Mouse (Mus musculus) liver, embryonic 13.5 days (tissue): Measurements from ENCODE around the gene Zfhx3. TPM values are rescaled to one million over a fixed set of nuclear protein-coding genes. Genes with fewer than 3 reads are reported as not detected.
"Not testable (repeated sequence)": the region's sequence is repeated elsewhere in the genome, so short reads cannot be mapped to it uniquely, and the experiment has no call there.

Experiments
- ATAC-seq: fragments of 200-750 bp; cut with Nextera tagmentation; 2 replicates; pipeline ENCODE4 v1.8.0; 2017; ENCODE audit warnings: low read depth, mild to moderate bottlenecking, moderate number of reproducible peaks, moderate library complexity
- DNase-seq: peaks from one replicate; pipeline ENCODE4 v3.0.0; 2022
- H3K27ac ChIP-seq: fragments of 300-500 bp; sonication (generic); 2 replicates; pipeline ENCODE4 v1.5.1; 2015; ENCODE audit warnings: moderate library complexity, mild to moderate bottlenecking, inconsistent platforms
- H3K27me3 ChIP-seq: fragments of 300-500 bp; sonication (generic); 2 replicates; pipeline ENCODE4 v1.6.1; 2015; ENCODE audit warnings: mild to moderate bottlenecking, inconsistent platforms
- H3K36me3 ChIP-seq: fragments of 300-500 bp; sonication (generic); 2 replicates; pipeline ENCODE4 v1.6.1; 2015; ENCODE audit warnings: mild to moderate bottlenecking, inconsistent platforms
- H3K4me1 ChIP-seq: fragments of 300-500 bp; sonication (generic); replicated peaks from 2 replicates; pipeline ENCODE4 v1.6.1; 2015; ENCODE audit warnings: inconsistent platforms
- H3K4me2 ChIP-seq: fragments of 300-500 bp; sonication (generic); 2 replicates; pipeline ENCODE4 v1.6.1; 2015; ENCODE audit warnings: inconsistent platforms, mild to moderate bottlenecking, moderate library complexity
- H3K4me3 ChIP-seq: fragments of 300-500 bp; sonication (generic); replicated peaks from 2 replicates; pipeline ENCODE4 v1.5.1; 2015; ENCODE audit warnings: mild to moderate bottlenecking, inconsistent platforms
- H3K9ac ChIP-seq: fragments of 300-500 bp; sonication (generic); 2 replicates; pipeline ENCODE4 v1.6.1; 2015; ENCODE audit warnings: mild to moderate bottlenecking, inconsistent platforms
- H3K9me3 ChIP-seq: fragments of 300-500 bp; sonication (generic); replicated peaks from 2 replicates; pipeline ENCODE4 v1.6.1; 2016; ENCODE audit warnings: inconsistent platforms
- WGBS: fragments of 180-500 bp; shearing (Covaris S2); methylation state at CpG from one replicate; pipeline ENCODE4 v1.1.7; 2015; ENCODE audit not compliant: insufficient replicate concordance; 5-methylcytosine and 5-hydroxymethylcytosine counted together
- polyA plus RNA-seq: library from polyadenylated mRNA; unstranded; fragments of >200 nt; fragmentation: Nextera tagmentation; extraction: Ambion mirVana; gene quantifications from 2 replicates; pipeline ENCODE4 v1.2.1, GENCODE M21; 2015

Zfhx3 gene
- polyA plus RNA-seq, result 1.0 and 1.3 TPM in 2 replicates

DNA sequence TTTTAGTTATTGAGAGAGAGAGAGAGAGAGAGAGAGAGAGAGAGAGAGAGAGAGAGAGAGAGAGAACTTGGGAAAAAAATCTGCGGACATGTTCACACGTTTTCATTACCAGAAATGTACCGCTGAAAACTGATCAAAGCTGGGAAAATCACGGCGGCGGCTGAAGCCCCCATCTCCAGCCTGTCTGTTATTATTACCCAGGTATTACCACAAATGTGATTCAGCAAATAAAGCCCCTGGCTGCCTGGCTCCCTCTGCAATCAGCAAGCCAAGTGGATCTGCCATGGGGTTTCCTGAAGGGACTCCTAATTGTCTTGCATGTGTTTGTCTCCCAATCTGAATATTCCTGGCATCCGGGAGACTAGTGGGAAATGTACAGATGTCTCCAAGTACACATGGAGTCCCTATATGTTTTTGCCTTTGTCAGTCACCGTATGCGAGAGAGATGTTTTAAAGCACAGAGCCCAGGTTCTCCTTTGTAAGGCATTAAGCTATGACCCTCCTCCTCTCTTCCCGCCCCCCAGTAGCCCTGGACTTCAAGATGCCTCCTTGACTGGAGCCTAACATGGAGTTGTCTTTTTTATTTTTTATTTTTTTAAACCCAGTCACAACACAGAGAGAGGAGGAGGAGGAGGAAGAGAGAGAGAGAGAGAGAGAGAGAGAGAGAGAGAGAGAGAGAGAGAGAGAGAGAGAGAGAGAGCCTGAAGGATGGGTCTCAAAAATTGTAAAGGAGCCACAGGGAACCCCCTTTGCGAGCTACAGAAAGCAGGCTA lies at the start of gene Zfhx3:
TSS of gene Zfhx3 (plus strand) at position 723 of the 773 bp plus-strand sequence.
- no peak within 1 kb of the TSS for H3K4me3 ChIP-seq

DNA sequence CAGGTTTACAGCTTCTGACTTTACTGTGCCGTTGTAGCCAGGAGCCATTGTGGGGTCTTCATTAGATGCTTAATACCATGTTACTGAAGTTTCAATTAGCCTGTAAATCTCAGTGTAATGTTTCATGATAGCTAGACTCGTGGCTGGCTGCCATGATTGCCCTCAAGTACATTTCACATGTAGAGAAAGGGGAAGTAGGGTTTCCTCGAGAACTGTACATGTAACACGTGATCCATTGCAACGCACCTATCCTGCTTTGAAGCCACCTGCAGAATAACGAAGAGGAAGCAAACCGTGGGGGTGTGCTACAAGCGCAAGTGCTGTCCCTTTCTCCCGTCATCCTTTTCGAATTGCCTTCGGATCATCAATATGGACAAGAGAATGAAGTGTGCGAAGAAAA lies 23.5 kb upstream of the Zfhx3 start:
- Histone ChIP-seq H3K9me3 (no peaks in the 10 kb centered on the region), H3K4me2 (no peak overlapping the region), H3K4me1 (no peaks in the 10 kb centered on the region), H3K4me3 (no peak overlapping the region), H3K9ac (no peak overlapping the region), H3K27me3 (no peaks in the 10 kb centered on the region), H3K36me3 (no peaks in the 10 kb centered on the region), H3K27ac (no peak overlapping the region)
- DNase-seq (no peak), ATAC-seq (no peak)
- WGBS, result 69% methylated on average over 12 of the region's 12 CpGs

More for the DNA sequence above, at the start of gene Zfhx3:
- ATAC-seq, result no peak
- peaks cover 41% of the 10 kb centered on the region for H3K27me3 ChIP-seq
- H3K36me3 ChIP-seq, result no peaks in the 10 kb centered on the region
- H3K4me1 ChIP-seq, result no peaks in the 10 kb centered on the region
- no peak within 1 kb of the TSS for H3K9ac ChIP-seq
- no peak within 1 kb of the TSS for H3K27ac ChIP-seq
- WGBS, result 31% methylated on average over 11 of the region's 11 CpGs
- no peak within 1 kb of the TSS for H3K4me2 ChIP-seq
- no peaks in the 10 kb centered on the region for H3K9me3 ChIP-seq
- no peak for DNase-seq

DNA sequence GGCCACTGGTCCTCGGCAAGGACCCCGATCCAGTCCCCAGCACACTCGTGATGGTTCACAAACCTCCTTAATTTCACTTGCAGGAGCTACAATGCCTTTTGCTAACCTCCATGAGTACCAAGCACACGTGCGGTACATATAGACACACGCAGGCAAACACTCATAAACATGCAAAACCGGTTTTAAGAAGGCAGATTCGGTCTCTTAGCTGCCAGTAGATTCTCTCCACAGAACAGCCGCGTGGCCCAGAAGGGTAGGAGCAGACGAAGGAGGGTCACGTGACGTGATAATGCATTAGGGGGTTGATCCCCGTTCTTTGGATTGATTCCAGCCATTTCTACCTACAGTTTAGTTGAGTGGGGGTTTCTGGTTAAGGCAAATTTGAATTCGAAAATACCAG lies 16.3 kb upstream of the Zfhx3 start:
- Histone ChIP-seq H3K4me3 (no peak overlapping the region), H3K9ac (no peak overlapping the region), H3K9me3 (no peaks in the 10 kb centered on the region), H3K4me2 (no peak overlapping the region), H3K36me3 (no peaks in the 10 kb centered on the region), H3K27ac (no peak overlapping the region), H3K27me3 (no peaks in the 10 kb centered on the region), H3K4me1 (no peaks in the 10 kb centered on the region)
- ATAC-seq (no peak), DNase-seq (no peak)
- WGBS, result 67% methylated on average over 15 of the region's 15 CpGs

DNA sequence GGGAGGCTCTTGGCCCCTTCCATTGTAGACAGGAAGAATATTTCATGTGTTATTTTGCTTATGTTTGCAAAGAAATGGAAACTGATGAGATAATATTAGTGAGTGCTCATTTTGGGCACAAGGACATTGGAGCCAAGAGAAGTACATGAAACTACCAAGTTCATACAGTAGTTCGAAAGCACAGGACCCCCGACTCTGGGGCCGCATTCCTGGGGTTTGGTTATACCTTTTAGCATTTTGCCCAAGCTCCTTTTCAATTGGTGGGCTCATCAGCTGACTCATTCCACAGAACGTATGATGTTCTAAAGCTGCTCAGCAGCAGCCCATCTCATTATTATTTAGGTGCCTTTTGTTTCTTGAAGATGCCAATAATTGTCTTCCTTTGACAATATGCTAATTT lies 5.7 kb upstream of the Zfhx3 start:
- Histone ChIP-seq H3K36me3 (no peaks in the 10 kb centered on the region), H3K27me3 (no peaks in the 10 kb centered on the region), H3K4me2 (no peak overlapping the region), H3K9ac (no peak overlapping the region), H3K4me3 (no peak overlapping the region), H3K27ac (no peak overlapping the region), H3K9me3 (no peaks in the 10 kb centered on the region), H3K4me1 (no peaks in the 10 kb centered on the region)
- DNase-seq (no peak), ATAC-seq (no peak)
- WGBS, result 66% methylated on average over 4 of the region's 4 CpGs

DNA sequence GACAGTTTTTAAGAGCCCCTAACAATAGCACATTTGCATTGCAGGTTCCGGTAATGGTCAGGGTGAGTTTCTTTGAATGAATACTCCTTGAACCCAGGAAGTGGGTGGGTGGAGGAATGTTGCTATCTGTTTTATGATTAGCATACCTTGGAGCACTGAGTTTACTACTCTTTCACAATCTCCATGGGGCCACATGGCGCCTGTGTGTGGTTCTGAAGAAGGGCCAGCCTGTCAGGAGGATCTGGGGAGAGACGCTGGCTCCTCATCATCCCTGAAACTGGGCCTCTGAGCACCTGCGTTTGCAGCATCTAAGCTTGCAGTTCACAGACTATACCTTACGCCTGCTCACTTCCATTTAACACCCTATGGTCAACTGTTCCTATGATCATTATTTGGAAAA lies 4.2 kb upstream of the Zfhx3 start:
- H3K27ac ChIP-seq, DNase-seq, H3K9ac ChIP-seq, H3K36me3 ChIP-seq, H3K4me2 ChIP-seq, ATAC-seq, H3K4me1 ChIP-seq, H3K4me3 ChIP-seq, H3K9me3 ChIP-seq: not testable (repeated sequence)
- WGBS, result 69% methylated on average over 5 of the region's 5 CpGs
- peaks cover 14% of the 10 kb centered on the region for H3K27me3 ChIP-seq

DNA sequence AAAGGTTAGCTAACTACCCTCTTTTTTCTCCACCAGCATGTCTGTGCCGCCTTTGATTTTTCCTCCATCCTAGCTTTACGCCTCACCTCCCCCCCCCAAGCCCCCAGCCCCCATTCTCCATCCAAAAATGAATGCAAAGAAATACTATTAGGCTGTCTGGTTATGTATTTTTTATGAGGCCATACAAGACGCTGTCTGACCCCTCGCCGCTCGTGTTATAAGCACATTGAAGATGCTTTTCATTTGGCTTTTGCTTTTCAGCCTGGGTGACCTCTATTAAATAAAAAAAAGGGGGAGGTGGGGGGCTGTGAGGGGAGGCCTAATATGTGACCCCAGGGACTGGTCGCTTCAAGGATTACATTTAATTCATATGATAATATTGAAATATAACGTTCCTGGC lies 2.3 kb upstream of the Zfhx3 start:
- DNase-seq (no peak), ATAC-seq (no peak)
- H3K9ac ChIP-seq, result no peak overlapping the region
- peaks cover 29% of the 10 kb centered on the region for H3K27me3 ChIP-seq
- 70% methylated on average over 8 of the region's 8 CpGs for WGBS
- H3K27ac ChIP-seq, result no peak overlapping the region
- no peaks in the 10 kb centered on the region for H3K36me3 ChIP-seq
- no peak overlapping the region for H3K4me2 ChIP-seq
- H3K9me3 ChIP-seq, result no peaks in the 10 kb centered on the region
- no peaks in the 10 kb centered on the region for H3K4me1 ChIP-seq
- H3K4me3 ChIP-seq, result no peak overlapping the region

DNA sequence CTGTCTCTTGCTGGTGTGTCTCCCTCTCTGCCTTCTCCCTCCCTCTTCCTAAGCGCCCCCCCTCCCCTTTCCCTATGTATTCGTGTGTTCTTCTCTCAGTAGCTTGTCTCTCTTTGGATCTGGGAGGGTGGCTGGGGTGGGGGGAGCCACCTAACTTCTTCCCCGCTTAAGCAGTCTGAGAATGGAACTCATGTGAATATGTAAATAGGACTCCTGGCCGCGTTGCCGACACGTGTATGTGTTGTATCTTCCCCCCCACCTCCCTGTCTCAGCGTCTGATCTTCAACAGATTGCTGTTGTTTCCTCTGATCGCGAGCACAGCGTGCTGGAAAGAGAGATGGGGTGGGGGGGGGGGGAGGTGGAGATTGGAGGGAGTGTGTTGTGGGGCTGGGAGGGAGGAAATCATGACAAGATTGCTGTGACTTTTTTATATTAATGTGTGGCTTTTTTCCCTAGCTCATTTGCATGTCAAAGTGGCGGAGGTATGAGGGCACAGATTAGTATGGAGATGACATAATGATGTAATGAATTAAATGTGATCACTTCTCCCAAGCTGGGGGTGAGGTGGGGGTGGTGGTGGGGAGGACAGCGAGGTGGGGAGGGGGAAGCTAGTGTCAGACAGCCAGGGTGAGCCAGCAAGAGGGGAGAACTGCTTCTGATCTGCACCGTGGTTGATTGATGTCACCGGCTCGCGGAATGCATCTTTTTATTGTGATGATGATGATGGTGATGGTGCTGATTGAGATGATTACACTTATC lies 487 bp downstream of the Zfhx3 start:
- no peak overlapping the region for H3K4me3 ChIP-seq
- ATAC-seq (no peak), DNase-seq (no peak)
- H3K9ac ChIP-seq, result no peak overlapping the region
- H3K4me2 ChIP-seq, result no peak overlapping the region
- H3K27ac ChIP-seq, result no peak overlapping the region
- no peaks in the 10 kb centered on the region for H3K36me3 ChIP-seq
- peaks cover 41% of the 10 kb centered on the region for H3K27me3 ChIP-seq
- H3K4me1 ChIP-seq, result no peaks in the 10 kb centered on the region
- WGBS, result 3% methylated on average over 16 of the region's 17 CpGs
- H3K9me3 ChIP-seq, result no peaks in the 10 kb centered on the region

DNA sequence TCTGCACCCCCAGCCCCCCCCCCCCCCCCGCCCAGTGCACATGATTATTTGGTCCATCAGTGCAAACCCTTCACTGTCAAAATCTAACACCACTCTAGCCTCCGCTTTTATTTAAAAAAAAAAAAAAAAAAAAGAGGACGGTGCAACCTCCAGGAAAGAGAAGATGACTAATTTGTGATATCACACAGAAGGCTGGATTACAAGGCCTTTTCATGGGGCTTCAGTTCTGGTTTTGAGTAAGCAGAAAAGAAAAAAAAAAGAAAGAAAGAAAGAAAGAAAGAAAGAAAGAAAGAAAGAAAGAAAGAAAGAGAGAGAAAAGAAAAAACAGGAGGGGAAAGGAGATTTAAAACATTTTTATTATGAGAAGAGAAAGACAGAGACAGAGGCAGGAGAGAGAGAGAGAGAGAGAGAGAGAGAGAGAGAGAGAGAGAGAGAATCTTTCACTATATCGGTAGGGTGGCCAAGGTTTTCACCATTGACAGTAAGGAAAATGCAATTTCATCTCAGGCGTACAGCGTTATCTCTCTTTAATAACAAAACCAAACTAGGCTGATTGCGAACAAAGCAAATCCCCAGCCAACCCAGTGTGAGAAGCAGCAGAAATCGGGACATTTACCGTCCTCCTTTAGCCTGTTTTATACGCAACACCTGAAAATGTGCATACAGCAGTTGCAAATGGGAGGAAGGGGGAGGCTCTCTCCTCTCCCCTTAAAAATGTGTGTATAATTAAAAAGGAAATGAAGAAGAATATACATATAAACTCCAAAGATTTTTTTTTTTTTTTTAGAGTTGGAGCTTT lies 1.3 kb downstream of the Zfhx3 start:
- Histone ChIP-seq H3K4me3 (no peak overlapping the region), H3K9me3 (no peaks in the 10 kb centered on the region)
- WGBS, result 9% methylated on average over 10 of the region's 10 CpGs

DNA sequence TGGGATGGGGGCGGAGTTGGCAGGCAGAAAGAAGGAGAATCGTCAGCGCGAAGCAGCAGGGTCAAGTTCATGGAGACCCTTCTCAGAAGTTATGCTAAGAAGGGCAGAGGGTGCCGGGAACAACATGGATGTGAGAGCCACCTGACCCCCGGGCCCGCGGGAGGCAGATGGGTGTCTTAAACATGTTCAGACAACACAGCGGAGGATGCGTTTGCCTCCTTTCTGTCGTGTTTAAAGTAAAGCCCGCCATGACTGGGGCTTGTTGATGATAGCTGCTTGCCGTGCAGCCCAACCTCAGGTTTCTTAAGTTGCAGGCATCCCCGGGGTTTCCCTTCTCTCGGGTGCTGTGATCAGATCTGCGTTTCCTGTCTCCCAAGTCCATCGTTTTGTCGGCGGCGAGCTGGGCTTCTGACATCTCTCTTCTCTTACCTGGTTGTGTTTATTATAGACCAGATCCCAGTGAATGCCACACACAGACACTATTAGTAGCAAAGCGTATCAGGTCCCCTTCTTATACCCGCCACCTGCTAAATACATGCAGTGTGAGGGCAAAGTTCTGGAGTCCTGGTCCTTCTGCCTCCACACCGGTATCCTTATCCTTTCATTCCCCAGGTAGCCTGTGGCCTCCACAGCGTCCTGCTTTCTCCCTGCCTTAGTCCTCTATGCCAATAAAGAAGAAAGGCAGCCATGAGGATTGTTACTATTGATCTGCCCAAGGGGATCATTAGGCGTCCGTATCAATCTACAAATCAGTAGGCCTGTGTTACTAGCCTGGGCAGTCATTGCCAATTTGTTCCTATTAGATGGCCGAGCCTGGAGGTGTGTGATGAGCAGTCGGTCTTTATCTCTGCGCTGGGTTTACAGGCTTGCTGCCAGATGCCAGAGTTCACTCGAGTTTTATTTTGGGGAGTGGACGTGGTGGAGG lies 2.5 kb downstream of the Zfhx3 start:
- Histone ChIP-seq H3K4me3 (no peak overlapping the region), H3K27ac (no peak overlapping the region), H3K36me3 (no peaks in the 10 kb centered on the region), H3K9ac (no peak overlapping the region), H3K4me2 (peak overlapping the region; percentile 34), H3K9me3 (no peaks in the 10 kb centered on the region), H3K4me1 (no peaks in the 10 kb centered on the region), H3K27me3 (peaks cover 41% of the 10 kb centered on the region)
- 11% methylated on average over 31 of the region's 31 CpGs for WGBS
- DNase-seq (no peak), ATAC-seq (no peak)

More for the DNA sequence above, 1.3 kb downstream of the Zfhx3 start:
- DNase-seq (no peak), ATAC-seq (no peak)
- Histone ChIP-seq H3K4me2 (no peak overlapping the region), H3K4me1 (no peaks in the 10 kb centered on the region), H3K9ac (no peak overlapping the region), H3K27me3 (peaks cover 41% of the 10 kb centered on the region), H3K36me3 (no peaks in the 10 kb centered on the region), H3K27ac (no peak overlapping the region)

DNA sequence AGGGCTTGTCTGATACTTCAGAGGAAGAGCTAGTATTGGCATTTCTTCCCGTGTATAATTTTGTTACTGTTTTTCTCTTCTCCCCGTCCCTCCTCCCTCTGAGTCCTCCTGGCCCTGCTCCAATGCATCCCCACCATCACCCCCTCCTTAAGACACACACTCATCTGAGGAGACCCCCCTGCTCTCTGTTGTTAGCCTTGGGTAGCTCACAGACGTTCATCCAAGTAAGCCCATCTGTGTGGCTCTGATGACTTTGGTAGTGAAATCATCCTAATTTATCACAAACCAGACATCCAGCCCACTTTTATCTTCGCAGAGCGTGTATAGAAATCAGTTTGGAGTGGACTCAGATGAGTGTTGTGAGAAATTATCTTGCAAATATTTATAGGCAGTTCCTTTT lies 4.4 kb downstream of the Zfhx3 start:
- no peak overlapping the region for H3K4me3 ChIP-seq
- no peaks in the 10 kb centered on the region for H3K4me1 ChIP-seq
- no peaks in the 10 kb centered on the region for H3K36me3 ChIP-seq
- peaks cover 40% of the 10 kb centered on the region for H3K27me3 ChIP-seq
- no peak for DNase-seq
- WGBS, result 48% methylated on average over 5 of the region's 5 CpGs
- H3K9me3 ChIP-seq, result no peaks in the 10 kb centered on the region
- H3K9ac ChIP-seq, result no peak overlapping the region
- H3K27ac ChIP-seq, result no peak overlapping the region
- ATAC-seq, result no peak
- no peak overlapping the region for H3K4me2 ChIP-seq
